Mouse (Mus musculus) forelimb bud, embryonic 11.5 days (tissue): ENCODE results near the gene Gm45140.
A peak's percentile ranks its signal among the peaks of the same experiment; 100 is the strongest.

Source experiments
- DNase-seq: peaks from one replicate; pipeline ENCODE4 v3.0.0-alpha.2; 2012; ENCODE audit warnings: low read depth, low spot score

Gene Gm45140

DNA sequence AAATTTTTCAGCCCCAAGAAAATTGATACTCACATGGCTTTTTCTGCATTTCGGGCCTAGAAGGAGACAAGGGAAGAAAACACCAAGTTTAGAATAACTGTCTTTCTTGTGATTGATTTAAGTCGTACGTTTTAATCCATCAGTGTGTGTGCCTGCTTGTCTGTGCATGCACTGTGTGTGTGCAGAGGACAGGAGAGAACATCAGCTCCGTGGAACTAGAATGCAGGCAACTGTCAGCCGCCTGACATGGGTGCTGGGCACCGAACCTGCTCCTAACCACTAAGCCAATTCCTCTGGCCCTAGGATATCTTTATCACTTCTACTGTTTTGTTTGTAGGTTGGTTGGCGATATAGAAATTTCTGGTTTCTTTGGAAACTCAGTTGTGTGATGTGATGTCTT, at the start of gene Gm45140:
TSS of gene Gm45140 (minus strand) at position 101 of the 400 bp plus-strand sequence.
- DNase-seq, result no peak

DNA sequence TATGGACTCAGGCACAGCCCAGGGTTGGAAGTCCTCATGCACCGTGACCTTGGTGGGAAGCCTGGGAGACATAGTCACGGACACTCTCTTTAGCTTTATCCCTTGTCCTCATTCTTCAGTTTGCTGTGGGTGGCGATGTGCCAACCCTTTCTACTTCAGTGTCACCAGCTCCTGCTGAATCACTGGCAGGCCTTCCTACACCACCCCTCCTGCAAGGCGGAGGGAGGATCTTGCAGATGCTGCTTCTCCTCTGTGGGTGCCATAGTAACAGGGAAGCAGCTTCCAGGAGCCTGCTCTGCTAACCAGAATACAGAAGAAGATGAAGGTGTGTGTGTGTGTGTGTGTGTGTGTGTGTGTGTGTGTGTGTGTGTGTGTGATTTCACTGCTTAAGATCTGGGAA, 47.2 kb upstream of the Gm45140 start:
- no peak for DNase-seq

DNA sequence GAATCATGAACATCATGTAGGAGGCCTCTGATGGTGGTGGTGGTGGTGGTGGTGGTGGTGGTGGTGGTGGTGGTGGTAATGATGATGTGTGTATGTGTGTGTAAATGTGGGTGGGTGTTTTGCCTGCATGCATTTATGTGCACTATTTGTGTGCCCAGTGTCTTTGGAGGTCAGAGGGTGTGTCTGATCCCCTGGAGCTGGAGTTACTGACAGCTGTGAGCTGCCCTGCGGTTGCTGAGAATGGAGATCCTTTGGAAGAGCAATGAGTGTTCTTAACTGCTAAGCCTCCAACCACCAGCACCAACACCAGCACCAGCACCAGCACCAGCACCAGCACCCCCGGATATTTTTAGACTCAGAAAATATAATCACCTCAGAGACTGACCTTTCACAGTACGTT, 46.6 kb upstream of the Gm45140 start:
- DNase-seq, result no peak

DNA sequence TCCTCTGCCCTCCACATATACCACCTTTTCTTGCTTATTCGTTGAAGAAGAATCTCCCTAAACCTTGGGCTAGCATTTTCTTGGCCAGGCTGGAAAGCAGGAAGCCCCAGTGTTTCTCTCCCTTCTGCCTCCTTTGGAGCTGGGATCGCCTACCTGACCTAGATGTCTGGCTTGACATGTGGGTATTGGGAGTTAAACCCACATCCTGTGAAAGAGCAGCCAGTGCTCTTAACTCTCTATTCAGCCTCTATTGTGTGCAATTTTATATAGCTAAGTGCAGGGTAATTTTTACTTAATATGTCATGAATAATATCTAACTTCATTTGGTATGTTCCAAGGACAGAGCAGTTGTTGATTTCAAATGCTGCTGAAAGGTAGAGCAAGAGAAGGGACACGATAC, 44.0 kb upstream of the Gm45140 start:
- DNase-seq, result no peak

DNA sequence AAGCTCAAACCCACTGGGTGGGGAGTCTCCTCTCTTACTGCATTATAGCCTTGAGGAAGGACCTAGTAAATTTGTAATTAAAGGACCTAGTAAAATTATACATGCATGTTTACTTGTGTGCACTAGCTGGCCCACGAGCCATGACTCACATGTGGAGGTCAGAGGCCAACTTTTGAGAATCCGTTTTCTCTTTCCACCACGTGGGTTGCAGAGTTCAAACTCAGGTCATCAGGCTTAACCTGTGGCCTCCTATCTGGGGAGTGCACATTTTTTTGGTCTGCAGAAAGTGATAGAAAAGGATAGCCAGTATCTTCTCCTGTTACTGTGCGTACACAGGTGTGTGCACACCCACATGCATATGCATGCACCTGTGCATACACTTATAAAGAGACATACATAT, 43.4 kb upstream of the Gm45140 start:
- no peak for DNase-seq

DNA sequence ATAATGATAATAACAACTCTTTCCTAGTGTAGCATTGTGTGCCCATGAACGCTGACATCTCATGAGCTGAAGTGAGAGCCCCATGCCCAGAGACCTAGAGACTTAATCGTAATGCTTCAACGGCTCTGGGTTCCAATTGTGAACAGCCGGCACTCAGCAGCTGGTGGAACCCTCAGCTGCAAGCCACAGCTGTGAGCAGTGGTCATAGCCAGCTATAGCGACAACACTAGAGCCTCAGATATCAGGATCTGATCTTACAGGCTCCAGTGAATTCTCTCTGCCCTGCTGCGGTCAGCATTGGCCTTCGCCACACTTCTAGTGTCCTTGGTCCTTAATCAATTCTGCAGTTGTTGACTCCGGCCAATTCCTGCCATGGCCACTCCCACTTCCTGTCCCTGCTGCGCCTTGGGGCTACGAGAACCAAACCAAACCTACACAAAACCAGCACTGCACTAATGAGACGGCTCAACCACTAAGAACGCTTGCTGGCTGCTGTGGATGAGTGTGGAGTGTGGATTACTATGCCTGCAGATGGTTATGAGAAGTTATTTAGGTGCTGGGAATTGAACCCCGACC, 40.6 kb upstream of the Gm45140 start:
- peak; percentile 7 for DNase-seq

GRCm38 (mm10) chr6:87875562-87875961, 40.0 kb upstream of the Gm45140 start:
- DNase-seq, result no peak

DNA sequence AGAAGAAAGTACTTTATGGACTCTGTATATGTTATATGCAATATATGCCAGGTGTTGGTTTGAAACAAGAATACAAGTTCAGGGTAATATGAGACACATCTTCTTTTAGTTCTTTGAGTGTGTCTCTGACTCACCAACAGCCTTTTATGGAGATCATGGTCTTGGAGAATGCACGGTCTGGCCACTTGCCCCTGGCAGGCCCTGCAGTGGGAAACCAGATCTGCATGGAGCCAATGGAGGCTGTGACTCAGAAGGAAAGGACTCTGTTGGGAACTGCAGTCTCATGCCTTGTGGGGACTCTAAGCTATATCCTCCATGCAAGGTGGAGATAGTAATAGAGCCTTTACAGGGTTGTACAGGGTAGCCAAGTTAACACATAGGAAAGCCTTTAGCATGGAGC, 39.5 kb upstream of the Gm45140 start:
- DNase-seq, result no peak

GRCm38 (mm10) chr6:87873963-87874362, 38.4 kb upstream of the Gm45140 start:
- no peak for DNase-seq

GRCm38 (mm10) chr6:87873104-87873503, 37.5 kb upstream of the Gm45140 start:
- DNase-seq, result no peak

- no peak for DNase-seq
Measured at GRCm38 (mm10) chr6:87871240-87871639, 35.6 kb upstream of the Gm45140 start.

DNA sequence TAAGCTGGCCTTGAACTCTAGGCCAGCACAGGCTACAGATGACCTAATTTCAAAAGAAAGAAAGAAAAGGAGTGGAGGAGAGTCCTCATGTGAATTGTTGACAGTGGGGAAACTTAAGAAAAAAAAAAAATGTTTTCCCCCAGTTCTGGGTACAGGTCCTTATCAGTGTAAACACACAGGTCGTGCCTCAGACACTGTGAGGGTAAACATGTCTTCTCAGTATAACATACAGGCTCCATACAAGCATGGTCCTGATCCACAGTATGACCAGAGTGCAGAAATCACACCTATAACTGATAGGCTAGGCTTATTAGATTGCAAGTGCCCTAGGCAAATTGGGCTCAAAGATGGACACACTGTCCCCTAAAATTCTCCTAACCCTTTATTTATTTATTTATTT, 34.8 kb upstream of the Gm45140 start:
- no peak for DNase-seq

- DNase-seq, result no peak
Measured at GRCm38 (mm10) chr6:87868871-87869506, 33.4 kb upstream of the Gm45140 start.

- DNase-seq, result no peak
Measured at GRCm38 (mm10) chr6:87867256-87867655, 31.7 kb upstream of the Gm45140 start.

DNA sequence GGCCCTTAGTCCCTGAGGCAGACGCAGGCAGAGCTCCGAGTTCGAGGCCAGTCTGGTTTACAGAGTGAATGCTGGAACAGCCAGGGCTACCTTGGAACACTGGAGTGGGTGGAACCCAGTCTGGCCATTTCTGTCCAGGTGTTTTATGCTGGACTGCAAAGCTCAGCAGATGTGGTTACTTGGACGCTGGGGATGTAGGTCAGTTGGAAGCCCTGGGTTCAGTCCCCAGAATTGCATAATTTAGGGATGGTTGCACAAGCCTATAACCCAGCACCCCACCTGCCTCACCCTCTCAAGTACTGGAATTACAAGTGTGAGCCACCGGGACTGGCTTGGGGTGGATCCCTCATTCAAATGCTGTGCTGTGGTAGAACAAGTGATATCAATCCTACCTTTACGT, 30.6 kb upstream of the Gm45140 start:
- DNase-seq, result no peak

GRCm38 (mm10) chr6:87857071-87857470, 21.5 kb upstream of the Gm45140 start:
- no peak for DNase-seq

- no peak for DNase-seq
Measured at GRCm38 (mm10) chr6:87853446-87853845, 17.9 kb upstream of the Gm45140 start.

DNA sequence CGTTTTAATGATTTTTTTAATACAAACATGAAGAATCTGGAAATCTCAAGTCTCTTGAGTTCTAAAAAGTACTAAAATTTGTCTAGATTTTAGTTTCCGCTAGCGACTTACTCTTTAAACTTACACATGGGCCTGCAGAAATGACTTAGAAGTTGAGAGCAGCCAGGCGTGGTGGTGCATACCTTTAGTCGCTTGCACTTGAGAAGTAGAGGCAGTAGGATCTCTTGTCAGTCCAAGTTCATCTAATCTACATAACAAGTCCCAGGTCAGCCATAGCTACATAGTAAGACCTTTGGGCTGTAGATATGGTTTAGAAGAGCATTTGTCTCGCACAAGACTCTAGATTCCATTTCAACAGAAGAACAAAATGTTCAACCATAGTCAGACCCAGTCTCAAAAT, 16.3 kb upstream of the Gm45140 start:
- no peak for DNase-seq

- DNase-seq, result peak; percentile 97
Measured at GRCm38 (mm10) chr6:87850900-87851614, 15.5 kb upstream of the Gm45140 start, which contains the start of gene Cnbp. Gene Cnbp (minus strand): TSS chr6:87851106.

DNA sequence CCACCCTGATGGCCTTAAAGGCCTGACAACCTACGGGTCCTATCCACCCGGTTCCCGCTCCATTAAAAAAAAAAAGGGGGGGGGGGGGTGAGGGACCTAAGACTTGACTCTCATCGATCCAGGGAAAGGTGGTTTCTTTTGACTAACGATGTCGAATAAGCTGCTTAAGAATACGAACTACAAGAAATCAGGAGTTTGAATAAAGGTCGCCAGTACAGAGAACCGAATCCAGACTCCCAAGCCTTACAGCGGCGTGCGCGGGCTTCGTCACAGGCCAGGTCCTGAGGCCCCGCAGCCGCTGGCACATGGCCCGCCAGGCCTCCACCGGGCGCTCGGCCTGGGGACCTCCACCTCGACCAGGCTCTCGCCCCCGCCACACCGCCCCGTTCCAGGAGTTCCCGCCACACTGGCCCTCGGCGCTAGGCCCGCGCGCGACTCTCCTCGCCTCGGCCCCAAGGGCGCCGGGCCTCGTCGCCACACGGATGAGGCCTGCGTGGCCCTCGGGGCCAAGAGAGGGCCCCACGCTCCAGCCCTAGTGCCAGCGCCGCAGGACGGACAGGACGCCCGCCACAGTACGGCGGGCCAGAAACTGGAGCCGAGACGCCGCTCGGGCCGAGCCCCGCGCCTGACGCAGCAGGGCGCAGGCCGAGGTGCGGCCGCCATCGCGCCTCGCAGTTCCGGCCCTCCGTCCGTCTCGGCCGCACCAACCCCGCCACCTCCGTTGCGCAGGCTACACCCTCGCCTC, 14.7 kb upstream of the Gm45140 start:
- peak; percentile 37 for DNase-seq

DNA sequence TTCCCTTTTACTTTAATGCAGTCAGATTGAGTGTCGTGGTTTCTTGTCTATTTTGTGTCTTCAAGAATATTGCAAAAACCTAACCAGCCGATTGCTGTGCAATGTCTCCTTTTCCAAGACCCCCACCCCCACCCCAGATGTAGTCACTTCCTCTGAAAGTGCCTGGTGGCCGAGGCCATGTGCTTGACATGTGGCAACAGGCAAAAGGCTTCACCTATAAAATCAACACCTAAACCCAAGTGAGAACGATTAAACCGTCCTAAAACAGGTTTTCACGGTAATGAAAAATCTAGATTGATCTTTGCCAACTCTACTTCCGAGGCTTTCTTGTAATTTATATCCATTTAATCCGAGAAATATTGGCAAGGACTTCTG, 14.2 kb upstream of the Gm45140 start:
- DNase-seq, result peak; percentile 69

- DNase-seq, result no peak
Measured at GRCm38 (mm10) chr6:87846813-87847212, 11.2 kb upstream of the Gm45140 start.
